Mouse (Mus musculus) forebrain, embryonic 10.5 days (tissue): ENCODE data around the gene Dxo. TPM values are rescaled to one million over a fixed set of nuclear protein-coding genes. Genes with fewer than 3 reads are reported as not detected.
A peak's percentile ranks its signal among the peaks of the same experiment; 100 is the strongest.
"Not testable (repeated sequence)": the region's sequence is repeated elsewhere in the genome, so short reads cannot be mapped to it uniquely, and the experiment has no call there.

Source experiments
- DNase-seq: peaks from one replicate; pipeline ENCODE4 v3.0.0-alpha.2; 2017; ENCODE audit warnings: low spot score; ENCODE audit errors: extremely low spot score
- H3K27ac ChIP-seq: fragments of 300-500 bp; sonication (generic); 2 replicates; pipeline ENCODE4 v1.5.1; 2016; ENCODE audit warnings: mild to moderate bottlenecking
- H3K27me3 ChIP-seq: fragments of 300-500 bp; sonication (generic); 2 replicates; pipeline ENCODE4 v1.6.1; 2016; ENCODE audit warnings: mild to moderate bottlenecking; ENCODE audit not compliant: poor library complexity, severe bottlenecking
- H3K36me3 ChIP-seq: fragments of 300-500 bp; sonication (generic); replicated peaks from 2 replicates; pipeline ENCODE4 v1.6.1; 2016; ENCODE audit warnings: mild to moderate bottlenecking, moderate library complexity
- H3K4me1 ChIP-seq: fragments of 300-500 bp; sonication (generic); 2 replicates; pipeline ENCODE4 v1.6.1; 2016
- H3K4me3 ChIP-seq: fragments of 300-500 bp; sonication (generic); 2 replicates; pipeline ENCODE4 v1.5.1; 2016; ENCODE audit warnings: mild to moderate bottlenecking, moderate library complexity
- H3K9me3 ChIP-seq: fragments of 300-500 bp; sonication (generic); 2 replicates; pipeline ENCODE4 v1.6.1; 2016; ENCODE audit warnings: mild to moderate bottlenecking, moderate library complexity
- WGBS: fragments of 180-500 bp; shearing (Covaris S2); methylation state at CpG from one replicate; pipeline ENCODE4 v1.1.7; 2016; 5-methylcytosine and 5-hydroxymethylcytosine counted together
- polyA plus RNA-seq: library from polyadenylated mRNA; unstranded; fragments of >200 nt; fragmentation: Nextera tagmentation; extraction: Ambion mirVana; gene quantifications from 2 replicates; pipeline ENCODE4 v1.2.1, GENCODE M21; 2016

The Dxo gene
- polyA plus RNA-seq, 1 experiment from 2014 or later, result 80.2 TPM

DNA sequence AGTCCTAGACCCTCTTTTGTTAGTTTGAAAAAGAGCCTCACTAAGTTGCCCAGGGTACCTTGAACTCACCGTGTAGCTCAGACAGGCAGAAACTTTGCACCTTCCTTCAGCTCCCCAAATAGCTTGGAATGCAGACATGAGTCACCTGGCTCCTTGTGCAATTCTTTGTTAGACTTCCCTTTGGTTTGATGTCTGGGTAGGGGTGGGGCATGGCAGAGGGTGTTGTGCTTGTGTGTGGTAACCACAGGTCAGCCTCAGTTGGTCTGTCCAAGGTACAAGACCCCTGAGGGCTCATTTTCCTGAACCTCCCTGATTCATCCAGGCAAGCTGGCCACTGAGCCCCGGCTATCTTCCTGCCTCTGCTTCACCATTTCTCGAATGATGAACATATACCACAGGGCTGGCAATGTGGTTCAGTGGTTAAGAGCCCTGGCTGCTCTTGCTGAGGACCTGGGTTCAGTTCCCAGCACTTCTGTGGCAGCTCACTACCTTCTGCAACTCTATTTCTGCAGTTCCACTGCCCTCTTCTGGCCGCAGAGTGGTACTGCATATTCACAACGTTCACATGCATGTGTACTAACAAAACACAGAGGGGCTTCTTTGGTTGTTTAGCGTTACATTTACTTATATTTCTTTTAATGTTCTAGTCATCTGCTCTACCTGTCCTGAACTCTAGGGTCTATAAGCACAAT, 31.8 kb upstream of the Dxo start:
- Histone ChIP-seq H3K9me3 (peaks cover 9% of the 10 kb centered on the region), H3K4me1 (no peaks in the 10 kb centered on the region), H3K36me3 (no peaks in the 10 kb centered on the region), H3K4me3 (no peak overlapping the region), H3K27me3 (no peaks in the 10 kb centered on the region), H3K27ac (no peak overlapping the region)
- no peak for DNase-seq
- WGBS, result 79% methylated on average over 6 of the region's 6 CpGs

- Histone ChIP-seq H3K36me3 (no peaks in the 10 kb centered on the region), H3K27me3 (no peaks in the 10 kb centered on the region), H3K27ac (no peak overlapping the region), H3K9me3 (peaks cover 9% of the 10 kb centered on the region), H3K4me1 (no peaks in the 10 kb centered on the region), H3K4me3 (no peak overlapping the region)
- WGBS, result 70% methylated on average over 3 of the region's 3 CpGs
- DNase-seq, result no peak
Measured at GRCm38 (mm10) chr17:34807176-34807575, 29.6 kb upstream of the Dxo start.

GRCm38 (mm10) chr17:34808599-34809205, 28.1 kb upstream of the Dxo start:
- DNase-seq, result no peak
- H3K9me3 ChIP-seq, result peaks cover 9% of the 10 kb centered on the region
- no peaks in the 10 kb centered on the region for H3K36me3 ChIP-seq
- H3K27me3 ChIP-seq, result no peaks in the 10 kb centered on the region
- no peak overlapping the region for H3K4me3 ChIP-seq
- H3K27ac ChIP-seq, result no peak overlapping the region
- WGBS, result 85% methylated on average over 6 of the region's 6 CpGs
- no peaks in the 10 kb centered on the region for H3K4me1 ChIP-seq

GRCm38 (mm10) chr17:34810411-34810810, 26.4 kb upstream of the Dxo start:
- 86% methylated on average over 5 of the region's 5 CpGs for WGBS
- not testable (repeated sequence) for H3K27ac ChIP-seq, H3K4me3 ChIP-seq, H3K36me3 ChIP-seq, DNase-seq, H3K4me1 ChIP-seq, H3K9me3 ChIP-seq, H3K27me3 ChIP-seq

DNA sequence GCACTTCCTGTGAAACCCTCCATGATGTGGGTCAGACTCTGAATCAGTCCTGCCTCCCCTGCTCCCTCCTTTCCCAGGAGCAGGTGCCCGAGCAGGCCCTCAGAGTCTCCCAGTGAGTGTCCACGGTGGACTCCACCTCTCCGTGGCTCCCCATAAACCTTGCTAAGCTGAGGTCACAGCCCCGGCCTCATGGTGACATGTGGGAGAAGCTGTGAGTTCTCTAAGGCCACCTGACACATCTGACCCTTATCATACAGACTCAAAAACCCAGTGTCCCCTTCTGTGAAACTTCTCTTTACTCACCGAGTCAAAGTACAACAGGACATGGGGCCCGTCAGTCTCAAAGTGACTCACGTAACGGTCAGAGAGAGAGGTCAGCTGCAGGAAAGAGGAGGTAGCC, 26.0 kb upstream of the Dxo start:
- H3K4me3 ChIP-seq, H3K27ac ChIP-seq, H3K4me1 ChIP-seq, H3K36me3 ChIP-seq, H3K9me3 ChIP-seq, H3K27me3 ChIP-seq, DNase-seq: not testable (repeated sequence)
- WGBS, result 82% methylated on average over 8 of the region's 8 CpGs

DNA sequence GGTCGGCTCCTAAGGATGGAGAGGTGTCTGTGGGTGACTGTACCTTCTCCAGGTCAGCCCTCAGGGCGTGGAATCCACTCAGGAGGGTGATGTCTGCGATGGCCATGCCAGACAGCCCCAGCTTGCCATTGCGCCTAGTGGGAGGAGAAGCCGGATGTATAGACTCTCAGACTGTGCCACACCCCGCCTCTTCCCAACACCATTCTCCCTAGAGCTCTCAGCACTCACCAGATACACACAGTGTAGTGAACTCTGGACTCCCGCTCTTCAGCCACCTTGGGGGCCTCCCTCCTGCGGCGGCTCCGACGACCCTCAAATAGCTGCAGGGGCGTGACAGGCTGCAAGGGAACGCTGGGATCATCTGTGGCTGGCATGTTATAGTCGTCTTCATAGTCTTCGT, 25.5 kb upstream of the Dxo start:
- Histone ChIP-seq H3K27ac (no peak overlapping the region), H3K27me3 (no peaks in the 10 kb centered on the region), H3K9me3 (no peaks in the 10 kb centered on the region), H3K4me1 (no peaks in the 10 kb centered on the region), H3K36me3 (no peaks in the 10 kb centered on the region), H3K4me3 (no peak overlapping the region)
- DNase-seq, result no peak
- 77% methylated on average over 15 of the region's 15 CpGs for WGBS

DNA sequence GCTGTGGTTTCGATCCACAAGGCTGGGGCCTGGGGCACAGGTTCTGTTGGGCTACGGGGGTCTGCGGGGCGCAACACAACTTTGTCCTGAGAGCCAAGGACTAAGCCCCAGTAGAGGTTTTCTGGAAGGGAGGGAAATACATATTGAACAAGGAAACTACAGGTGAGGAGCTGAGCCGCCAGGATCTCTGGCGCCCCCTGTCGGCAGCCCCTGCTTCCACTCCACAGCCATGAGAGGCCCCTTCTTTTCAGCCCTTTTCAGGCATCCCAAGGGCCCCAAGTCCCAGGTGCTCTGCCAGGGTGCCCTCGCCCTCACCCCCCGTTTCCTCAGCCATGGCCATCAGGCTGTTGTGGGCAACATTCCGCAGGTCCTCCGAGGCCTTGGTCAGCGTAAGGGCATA, 23.1 kb upstream of the Dxo start:
- H3K4me3 ChIP-seq, H3K36me3 ChIP-seq, H3K27ac ChIP-seq, H3K4me1 ChIP-seq, H3K27me3 ChIP-seq, DNase-seq, H3K9me3 ChIP-seq: not testable (repeated sequence)
- 57% methylated on average over 12 of the region's 12 CpGs for WGBS

GRCm38 (mm10) chr17:34814818-34815370, 21.9 kb upstream of the Dxo start:
- DNase-seq, result no peak
- Histone ChIP-seq H3K4me3 (no peak overlapping the region), H3K27ac (no peak overlapping the region), H3K9me3 (no peaks in the 10 kb centered on the region), H3K27me3 (no peaks in the 10 kb centered on the region), H3K36me3 (no peaks in the 10 kb centered on the region), H3K4me1 (no peaks in the 10 kb centered on the region)
- WGBS, result 76% methylated on average over 7 of the region's 7 CpGs

- not testable (repeated sequence) for H3K4me1 ChIP-seq, H3K27ac ChIP-seq, H3K27me3 ChIP-seq, H3K4me3 ChIP-seq, DNase-seq
- whole genome bisulfite sequencing, result 100% methylated on average over 1 of the region's 1 CpGs
- Histone ChIP-seq H3K36me3 (peaks cover 91% of the 10 kb centered on the region), H3K9me3 (peaks cover 11% of the 10 kb centered on the region)
Measured at GRCm38 (mm10) chr17:34830776-34831175, 6.0 kb upstream of the Dxo start.

GRCm38 (mm10) chr17:34836155-34836855, 514 bp upstream of the Dxo start:
- Histone ChIP-seq H3K9me3 (peaks cover 1% of the 10 kb centered on the region; the same call in 1 of the 2 replicates), H3K27ac (peak overlapping the region; percentile 85), H3K4me1 (peaks cover 39% of the 10 kb centered on the region), H3K36me3 (peaks cover 72% of the 10 kb centered on the region), H3K4me3 (peak overlapping the region; percentile 85), H3K27me3 (no peaks in the 10 kb centered on the region)
- no peak for DNase-seq
- 6% methylated on average over 48 of the region's 48 CpGs for WGBS

GRCm38 (mm10) chr17:34837464-34838324, 875 bp downstream of the Dxo start:
- H3K4me3 ChIP-seq, result peak overlapping the region; percentile 85
- no peak for DNase-seq
- WGBS, result 45% methylated on average over 43 of the region's 43 CpGs
- H3K4me1 ChIP-seq, result peaks cover 39% of the 10 kb centered on the region
- H3K27ac ChIP-seq, result peak overlapping the region; percentile 85
- no peaks in the 10 kb centered on the region for H3K27me3 ChIP-seq
- H3K36me3 ChIP-seq, result peaks cover 72% of the 10 kb centered on the region
- H3K9me3 ChIP-seq, result no peaks in the 10 kb centered on the region

GRCm38 (mm10) chr17:34838785-34839184, 2.0 kb downstream of the Dxo start:
- H3K27ac ChIP-seq, result no peak overlapping the region
- DNase-seq, result no peak
- peaks cover 72% of the 10 kb centered on the region for H3K36me3 ChIP-seq
- H3K27me3 ChIP-seq, result no peaks in the 10 kb centered on the region
- H3K9me3 ChIP-seq, result no peaks in the 10 kb centered on the region
- peak overlapping the region; percentile 85 for H3K4me3 ChIP-seq
- 93% methylated on average over 7 of the region's 7 CpGs for WGBS
- peaks cover 39% of the 10 kb centered on the region for H3K4me1 ChIP-seq
